Mouse (Mus musculus) spleen, adult 2 months (tissue): ENCODE measurements around the gene Abca5.

ENCODE experiments used
- CTCF ChIP-seq: fragments of 200-500 bp; IDR thresholded peaks from 2 replicates; pipeline ENCODE4 v1.5.1; 2011; ENCODE audit warnings: mild to moderate bottlenecking, inconsistent platforms; ENCODE audit not compliant: insufficient read depth, insufficient read length, insufficient replicate concordance; ENCODE audit errors: extremely low read depth
- POLR2A ChIP-seq: fragments of 200-500 bp; IDR thresholded peaks from 2 replicates; pipeline ENCODE4 v1.6.1; 2011; ENCODE audit warnings: low read depth, low read length, inconsistent platforms

DNA sequence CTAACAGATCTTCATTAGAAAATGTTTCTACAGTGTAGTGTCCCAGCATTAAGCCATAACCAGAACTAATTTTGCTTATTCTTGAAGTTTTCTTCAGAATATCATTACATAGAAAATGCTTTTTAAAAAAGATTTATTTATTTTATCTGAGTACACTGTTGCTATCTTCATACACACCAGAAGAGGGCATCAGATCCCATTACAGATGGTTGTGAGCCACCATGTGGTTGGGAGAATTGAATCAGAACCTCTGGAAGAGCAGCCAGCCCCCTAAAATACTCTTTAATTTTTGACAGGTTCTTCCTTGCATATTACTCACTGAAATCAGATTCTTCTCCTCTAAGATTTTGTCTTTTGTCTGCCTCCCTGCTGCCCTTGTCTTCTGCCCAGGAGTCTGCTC lies 104.5 kb downstream of the Abca5 start:
- no peak for TF ChIP-seq POLR2A
- no peak for TF ChIP-seq CTCF
